Mouse (Mus musculus): ENCODE measurements around the gene Cfap36. TPM values are rescaled to one million over a fixed set of nuclear protein-coding genes. Genes with fewer than 3 reads are reported as not detected.

The Cfap36 gene
- 10 to 100 TPM; 11.3 to 11.7 TPM for total RNA-seq (2023)

DNA sequence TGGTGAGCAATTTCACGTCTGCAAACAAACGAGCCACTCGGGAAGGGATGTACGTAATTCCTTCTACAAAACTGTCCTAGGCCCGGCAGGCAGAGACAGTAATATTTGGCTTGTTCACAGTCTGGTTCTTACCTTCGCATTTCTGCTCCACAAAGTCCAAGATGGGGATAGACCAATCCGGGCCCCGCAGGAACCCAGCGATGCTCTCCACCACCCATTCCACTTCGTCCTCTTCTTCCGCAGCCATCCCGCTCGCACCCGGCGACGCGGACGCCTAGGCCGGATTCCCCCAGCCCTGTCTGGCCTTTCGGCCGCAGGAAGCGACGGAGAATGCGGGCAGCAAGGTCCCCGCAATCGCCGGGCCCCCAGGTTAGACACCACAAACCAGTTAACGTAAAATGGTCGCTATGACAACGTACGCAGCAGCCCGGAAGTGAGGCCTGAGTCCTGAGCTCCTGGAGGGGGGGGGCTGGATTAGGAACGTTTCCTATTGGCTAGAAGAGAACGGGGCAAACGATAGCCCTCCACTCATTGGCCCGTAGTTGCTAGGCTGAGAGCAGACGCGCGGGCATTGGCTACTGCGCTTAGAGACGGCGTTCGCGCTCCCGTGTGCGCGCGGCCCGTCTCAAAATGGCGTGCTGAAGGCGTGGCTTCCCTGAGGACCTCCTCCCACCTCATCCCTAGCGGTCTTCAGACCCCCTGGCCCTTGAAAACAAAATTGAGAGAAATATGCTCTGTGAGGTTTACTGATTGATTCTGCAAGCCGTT is at the start of gene Cfap36:
Gene Cfap36, minus strand, starts transcription at position 527 of the 768 bp plus-strand sequence.

DNA sequence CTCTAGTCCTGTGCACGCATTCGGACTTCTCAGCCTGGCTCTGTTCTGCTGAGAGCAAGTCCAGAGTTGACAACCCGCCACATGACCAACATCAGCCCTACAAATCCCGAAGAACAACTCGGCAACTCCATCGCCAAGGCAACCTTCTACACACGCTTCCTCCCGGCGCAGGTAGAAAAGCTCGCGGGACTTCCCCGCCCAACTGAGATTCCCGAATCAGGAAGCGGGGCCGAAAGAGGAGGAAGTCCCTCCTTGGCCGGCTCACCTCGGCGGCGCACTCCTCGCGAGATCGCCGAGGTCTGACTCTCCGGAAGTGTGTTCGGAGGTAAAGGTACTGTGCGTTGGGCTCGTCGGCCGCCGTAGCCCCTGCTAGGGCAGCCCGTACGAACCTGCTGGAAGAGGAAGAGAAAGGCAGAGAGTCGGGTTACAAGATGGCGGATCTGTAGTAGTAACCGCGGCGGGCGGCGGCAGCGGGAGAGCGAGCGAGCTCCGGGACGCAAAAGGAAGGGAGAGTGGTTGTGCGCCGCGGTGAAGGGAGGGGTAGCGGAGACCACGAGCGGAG is 74.6 kb downstream of the Cfap36 start, which contains the start of gene Ppp4r3b:
Gene Ppp4r3b, plus strand, starts transcription at position 328 of the 562 bp plus-strand sequence.

Other genes starting within 250 kb of the Cfap36 start
- gene Pnpt1, start 116.7 kb downstream of the Cfap36 start, total RNA-seq (2023): 10 to 100 TPM; 13.4 to 15.0 TPM
- 10 to 100 TPM; 82.3 to 91.5 TPM for gene Ppp4r3b, start 74.5 kb downstream of the Cfap36 start, total RNA-seq (2023)
- gene Ccdc88a, start 126.2 kb upstream of the Cfap36 start, total RNA-seq (2023): 10 to 100 TPM; 25.5 to 39.0 TPM